Mouse (Mus musculus) CD4-positive, CD25-positive, alpha-beta regulatory T cell, adult 2 months (primary cell): ENCODE measurements around the gene Cldn9.

Experiments used
- DNase-seq: peaks from one replicate; pipeline ENCODE4 v3.0.0-alpha.2; 2012; ENCODE audit warnings: low read depth, low spot score

The Cldn9 gene

DNA sequence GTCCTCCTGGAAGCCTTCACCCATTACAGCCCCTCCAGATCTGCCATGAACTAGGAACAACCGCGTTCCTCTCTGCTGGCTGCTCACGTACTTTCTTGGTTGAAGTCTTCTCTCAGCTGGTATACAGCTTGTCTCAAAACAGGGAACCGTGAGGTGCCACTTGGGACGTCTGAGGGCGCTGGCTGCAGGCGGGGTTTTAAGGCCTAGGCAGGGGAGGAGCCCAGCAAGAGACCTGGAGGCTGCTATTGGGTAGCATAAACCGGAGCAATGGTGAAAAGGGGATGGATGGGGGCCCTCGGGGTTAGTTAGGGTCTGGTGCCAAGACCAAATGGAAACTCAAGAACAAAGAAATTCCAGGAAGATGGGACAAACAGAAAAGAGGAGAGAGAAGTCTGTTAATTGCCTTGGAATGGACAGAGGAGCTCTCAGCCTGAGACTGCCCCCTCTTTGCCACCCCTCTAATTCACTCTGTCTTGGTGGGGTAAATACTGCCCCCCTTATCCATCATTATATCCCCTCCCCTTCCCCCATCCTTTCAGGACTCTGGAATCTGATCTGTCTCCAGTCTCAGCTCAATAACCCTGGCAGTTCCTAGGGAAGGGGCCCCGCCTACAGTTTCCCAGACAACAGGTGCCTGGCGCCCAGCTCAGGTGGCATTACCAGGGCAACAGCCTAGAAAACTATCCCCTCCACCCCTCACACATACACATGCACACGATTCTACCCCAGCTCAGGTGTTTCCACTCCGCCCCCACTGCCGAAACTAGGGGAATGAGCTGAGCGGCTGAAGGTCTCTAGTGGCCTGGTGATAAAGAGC, at the start of gene Cldn9:
TSS of gene Cldn9 (minus strand) at position 171 of the 817 bp plus-strand sequence.
- DNase-seq = no peak

DNA sequence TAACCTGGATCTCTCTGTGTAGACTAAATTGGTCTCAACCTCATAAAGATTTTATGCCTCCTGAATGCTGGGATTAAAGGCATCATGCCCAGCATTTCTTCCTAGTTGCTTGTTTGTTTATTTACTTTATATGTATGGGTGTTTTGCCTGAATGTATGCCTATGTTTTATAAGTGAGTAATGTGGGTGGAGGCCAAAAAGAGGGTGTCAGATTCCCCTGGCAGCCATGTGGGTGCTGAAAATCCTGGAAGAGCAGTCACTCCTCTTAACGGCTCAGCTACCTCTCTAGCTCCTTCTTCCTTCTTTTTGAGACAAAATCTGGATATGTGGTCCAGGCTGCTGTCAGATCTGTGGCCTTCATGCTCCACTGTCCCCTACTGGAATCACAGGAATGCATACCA, 46.6 kb upstream of the Cldn9 start:
- DNase-seq = no peak

DNA sequence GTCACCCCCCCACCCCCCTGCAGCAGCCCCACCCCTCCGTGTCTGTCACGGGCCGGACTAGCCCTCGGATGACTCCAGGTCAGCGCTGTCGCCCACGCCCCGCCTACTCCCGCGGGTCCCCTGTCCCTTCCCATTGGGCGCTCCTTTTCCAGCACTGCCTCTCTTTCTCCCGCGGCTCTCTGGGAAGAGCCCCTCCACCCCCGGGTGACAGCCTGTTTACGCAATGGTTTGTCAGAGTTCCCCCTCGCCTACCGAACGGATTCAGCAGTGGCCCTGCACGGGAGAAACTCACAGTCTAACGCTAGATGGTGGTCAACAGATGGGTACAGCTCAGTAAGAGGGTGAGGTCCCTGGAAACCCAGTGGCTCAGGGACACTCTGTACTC, 42.9 kb upstream of the Cldn9 start:
- DNase-seq = no peak

DNA sequence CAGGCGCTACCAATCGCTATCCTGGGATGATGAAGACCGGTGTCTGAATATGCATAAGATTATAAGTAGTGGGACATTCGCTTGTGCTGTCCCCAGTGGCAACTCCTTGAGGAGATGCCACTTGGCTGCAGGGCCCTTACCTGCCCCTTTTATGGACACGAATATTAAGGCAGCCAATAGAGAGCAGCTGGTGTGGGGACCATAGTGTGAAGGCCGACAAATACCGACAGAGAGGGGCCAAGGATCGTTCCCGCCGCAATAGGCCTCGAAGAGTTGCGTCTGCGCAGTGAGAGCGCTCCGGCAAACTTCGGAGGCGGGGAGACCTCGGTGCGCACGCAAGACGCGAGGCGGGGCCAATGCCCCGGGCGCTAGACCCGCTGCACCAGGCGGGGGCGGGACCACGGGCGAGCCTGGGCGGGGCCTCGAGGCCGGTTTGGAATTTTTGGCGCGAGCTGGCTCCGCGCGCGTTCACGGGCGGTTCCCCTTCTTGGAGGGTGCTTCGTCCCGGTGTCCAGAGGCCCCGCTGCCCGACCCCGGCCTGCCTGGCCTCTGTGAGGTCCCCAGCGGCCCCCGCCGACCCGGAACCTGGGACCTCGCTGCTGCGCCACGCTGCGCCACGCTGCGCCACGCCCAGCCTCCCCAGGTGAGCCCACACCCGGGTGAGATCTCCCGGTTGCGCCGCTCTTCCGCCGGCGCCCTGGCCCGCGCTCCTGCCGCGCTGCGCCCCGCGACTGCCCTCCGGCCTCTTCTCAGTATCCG, 42.4 kb upstream of the Cldn9 start, which contains the start of gene Pkmyt1:
TSS of gene Pkmyt1 (plus strand) at position 338 of the 759 bp plus-strand sequence.
- DNase-seq = peak; percentile 97

DNA sequence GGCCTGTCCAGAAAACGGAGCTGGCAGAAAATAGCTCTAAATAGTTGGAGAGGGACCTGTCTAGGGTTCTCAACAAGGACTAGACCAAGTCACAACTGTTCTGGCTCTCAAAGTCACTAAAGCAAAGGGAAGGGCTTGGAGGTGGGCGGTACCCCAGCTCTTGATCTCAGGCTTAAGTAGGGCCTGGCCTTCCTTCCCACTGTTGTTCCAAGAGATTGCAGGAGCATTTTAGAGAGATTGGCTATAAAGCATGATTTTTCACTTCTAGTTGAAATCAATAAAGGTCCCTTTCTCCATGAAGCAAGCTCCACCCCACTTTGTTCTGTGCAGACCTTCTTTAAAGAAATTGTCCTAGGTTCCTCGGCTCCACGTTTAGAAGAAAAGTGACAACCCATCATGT, 41.7 kb upstream of the Cldn9 start:
- DNase-seq = no peak

DNA sequence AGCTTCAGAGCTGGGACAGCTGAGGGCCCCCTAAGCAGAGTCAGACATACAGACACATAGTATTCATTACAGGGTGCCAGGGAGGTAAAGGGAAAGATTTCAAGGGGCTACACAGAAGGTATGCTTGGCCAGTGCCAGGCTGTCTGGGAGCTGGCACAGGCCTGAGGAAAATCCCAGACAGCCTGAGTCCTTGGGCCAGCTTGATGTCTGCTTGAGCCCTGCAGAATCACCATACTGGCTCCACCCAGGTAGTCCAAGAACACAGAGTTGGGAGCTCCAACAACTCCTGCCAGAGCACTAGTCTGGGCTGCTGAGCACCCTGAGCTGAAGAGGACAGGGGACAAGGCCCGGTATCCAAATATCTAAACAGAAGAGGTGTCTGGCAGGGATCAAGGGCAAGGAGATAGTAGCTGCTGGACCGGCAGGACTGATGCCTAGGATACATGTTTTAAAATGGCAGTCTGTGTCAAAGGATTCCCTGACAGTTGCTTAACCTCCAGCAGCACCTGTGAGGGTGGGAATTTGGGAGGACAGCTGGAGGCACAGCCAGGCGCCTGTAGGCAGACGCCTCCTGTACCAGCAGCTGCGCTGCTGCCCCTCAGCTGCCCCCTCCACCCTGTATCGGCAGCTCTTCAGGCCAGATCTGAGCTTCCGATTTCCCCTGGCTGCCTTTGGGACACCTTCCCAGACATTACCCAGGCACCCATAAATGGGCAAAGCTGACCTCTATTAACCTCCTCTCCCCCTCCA, 38.7 kb upstream of the Cldn9 start, which contains the start of gene 1520401A03Rik:
TSS of gene 1520401A03Rik (minus strand) at position 408 of the 750 bp plus-strand sequence.
- no peak for DNase-seq

DNA sequence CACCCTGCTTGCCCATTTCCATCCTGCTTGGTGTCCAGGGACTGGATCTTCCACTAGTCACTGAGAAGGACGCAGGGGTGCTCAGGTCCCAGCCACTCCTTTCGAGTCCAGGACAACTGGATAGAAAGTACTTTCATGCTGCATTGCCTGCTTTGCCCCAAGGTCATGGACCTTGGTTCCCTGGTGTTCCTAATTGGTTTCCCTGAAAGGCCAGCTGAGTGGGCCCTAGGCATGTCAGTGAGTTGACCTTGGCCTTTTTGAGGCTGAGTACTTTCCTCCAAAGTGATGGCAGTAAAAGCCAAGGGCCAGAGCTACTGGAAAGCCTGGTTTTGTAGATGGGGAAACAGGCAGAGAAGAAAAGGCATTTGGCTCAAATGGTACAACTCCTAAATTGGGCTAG, 38.1 kb upstream of the Cldn9 start:
- DNase-seq = no peak

DNA sequence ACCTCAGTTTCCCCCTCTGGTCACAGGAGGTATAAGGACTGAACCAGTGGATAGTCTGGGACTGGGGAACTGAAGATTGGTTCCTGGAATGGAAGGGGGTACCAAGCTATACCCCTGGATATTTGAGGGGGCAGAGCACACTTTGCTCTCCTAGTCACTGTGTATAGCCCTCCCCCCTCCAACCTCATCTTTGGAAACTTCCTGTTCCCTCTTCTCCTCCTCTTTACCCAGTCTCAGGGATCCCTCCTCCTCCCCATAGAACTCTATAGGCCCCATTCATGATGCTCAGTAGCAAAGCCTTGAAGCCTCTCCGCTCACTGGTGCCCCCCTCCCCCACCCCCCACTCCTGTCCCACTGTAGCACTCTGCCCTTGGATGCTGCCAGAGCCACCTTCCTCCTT, 35.6 kb upstream of the Cldn9 start:
- DNase-seq = no peak

DNA sequence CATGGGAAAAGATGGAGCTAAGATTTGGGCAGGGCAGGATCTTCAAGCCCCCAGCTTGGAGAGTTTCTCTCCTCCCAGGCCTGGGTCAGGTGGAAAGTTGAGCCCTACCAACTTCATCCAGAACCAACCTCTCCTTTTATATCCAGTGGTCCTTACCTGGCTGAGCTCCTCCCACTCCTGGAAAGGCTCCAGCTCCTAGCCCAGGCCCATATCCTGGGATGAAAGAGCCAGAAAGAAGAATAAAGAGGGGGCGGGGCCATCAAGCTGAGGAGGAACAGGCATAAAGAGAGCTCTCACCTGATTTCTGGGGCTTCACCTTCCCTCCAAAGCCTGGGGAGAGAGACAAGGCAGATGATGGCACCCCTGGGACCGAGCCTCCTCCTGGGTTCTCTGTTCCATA, 33.2 kb upstream of the Cldn9 start:
- no peak for DNase-seq

DNA sequence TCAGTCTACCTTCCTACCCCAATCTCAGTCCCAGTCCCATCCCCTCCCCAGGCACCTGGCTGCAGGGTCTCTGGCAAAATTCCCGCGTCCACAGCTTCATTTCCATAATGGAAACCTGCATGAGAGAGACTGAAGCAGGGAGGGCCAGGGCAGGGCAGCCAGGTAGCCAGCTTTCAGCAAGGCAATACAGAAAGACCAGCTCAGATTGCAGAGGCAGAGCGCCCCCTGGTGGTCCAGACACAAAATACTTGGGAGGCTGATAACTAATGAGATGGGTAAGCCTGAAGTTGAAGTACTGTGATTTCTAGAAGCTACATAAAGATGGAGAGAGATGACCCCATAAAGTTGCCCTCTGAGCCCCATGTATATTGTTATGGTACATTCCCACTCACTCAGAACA, 22.4 kb upstream of the Cldn9 start:
- peak; percentile 86 for DNase-seq

DNA sequence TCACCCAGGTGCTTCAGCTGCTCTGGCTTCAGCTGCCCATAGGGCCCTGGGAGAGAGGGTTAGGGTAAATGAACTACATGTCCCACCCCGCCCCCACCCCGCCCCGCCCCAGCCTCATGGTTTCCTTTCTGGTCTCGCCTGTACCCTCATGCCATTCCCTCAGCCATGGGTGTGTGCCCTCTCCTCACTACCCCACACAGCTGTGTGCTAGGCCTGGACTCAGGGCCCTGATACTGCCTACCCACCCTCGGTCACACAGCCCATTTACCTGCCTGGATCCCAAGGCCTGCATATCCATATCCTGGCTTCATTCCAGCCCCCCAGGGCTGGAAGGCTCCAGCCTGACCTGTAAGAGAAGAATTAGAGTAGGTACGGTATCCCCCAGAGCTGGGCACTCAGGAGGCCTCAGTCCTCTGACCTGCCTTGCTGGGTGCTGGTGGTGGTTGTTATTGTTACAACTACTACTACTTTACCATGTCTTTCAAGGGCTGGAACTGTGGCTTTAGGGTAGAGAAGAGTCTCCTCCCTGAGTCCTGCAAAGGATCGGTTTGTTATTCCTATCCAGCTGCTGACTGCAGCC, 21.8 kb upstream of the Cldn9 start:
- DNase-seq = no peak

DNA sequence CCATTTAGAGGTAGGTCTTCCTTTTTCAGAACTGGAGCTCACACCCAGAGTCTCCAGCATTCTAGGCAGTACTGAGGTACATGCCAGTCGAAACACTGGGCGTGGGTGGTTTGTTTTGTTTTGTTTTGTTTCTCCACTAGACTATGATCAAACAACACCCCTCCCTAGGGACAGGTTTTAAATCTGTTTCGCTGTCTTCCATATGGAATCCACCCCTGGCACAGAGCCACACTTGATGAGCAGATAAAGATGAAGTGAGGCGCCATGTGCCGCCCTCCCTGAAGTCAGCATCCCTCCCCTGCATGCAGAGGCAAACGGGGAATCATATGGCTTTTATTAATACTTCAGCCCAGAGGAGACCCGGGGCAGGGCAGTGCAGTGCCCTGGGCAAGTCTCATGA, 20.9 kb upstream of the Cldn9 start:
- no peak for DNase-seq

DNA sequence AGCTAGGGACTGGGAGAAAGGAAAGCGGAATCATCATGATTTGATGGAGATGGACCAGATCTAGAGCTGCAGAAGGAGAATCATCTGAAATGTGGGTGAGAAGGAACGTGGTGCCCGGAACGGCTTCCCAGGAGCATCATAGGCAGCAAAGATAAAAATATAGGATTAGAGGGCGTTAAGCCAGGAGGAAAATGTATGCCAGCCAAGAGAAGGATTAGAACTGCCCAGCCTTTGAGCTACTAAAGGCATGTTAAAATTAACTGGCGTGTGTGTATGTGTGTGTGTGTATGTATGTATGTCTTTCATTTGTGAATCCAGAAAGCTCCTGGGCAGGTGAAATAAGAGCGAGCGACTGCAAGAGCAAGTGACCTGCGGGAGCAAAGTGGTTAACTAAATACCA, 19.5 kb upstream of the Cldn9 start:
- DNase-seq = no peak

DNA sequence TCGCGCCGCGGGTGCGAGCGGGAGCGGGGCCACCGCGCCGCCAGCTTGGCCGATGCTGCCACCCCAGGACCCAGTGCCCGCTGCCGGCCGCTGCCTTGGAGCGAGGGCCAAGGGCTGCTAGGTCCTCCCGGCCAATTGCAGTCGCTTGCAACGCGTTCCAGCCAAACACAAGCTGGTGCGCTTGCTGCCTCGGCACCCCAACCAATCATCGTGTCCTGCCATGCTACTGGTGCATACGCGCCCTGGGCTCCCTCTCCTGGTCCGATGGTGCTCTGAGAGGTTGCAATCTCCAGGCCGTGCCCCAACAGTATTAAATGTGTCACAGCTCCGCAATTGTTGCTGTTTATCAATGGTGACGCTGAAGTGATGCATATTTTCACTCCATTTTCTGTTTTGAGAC, 16.3 kb upstream of the Cldn9 start:
- DNase-seq = peak; percentile 85

DNA sequence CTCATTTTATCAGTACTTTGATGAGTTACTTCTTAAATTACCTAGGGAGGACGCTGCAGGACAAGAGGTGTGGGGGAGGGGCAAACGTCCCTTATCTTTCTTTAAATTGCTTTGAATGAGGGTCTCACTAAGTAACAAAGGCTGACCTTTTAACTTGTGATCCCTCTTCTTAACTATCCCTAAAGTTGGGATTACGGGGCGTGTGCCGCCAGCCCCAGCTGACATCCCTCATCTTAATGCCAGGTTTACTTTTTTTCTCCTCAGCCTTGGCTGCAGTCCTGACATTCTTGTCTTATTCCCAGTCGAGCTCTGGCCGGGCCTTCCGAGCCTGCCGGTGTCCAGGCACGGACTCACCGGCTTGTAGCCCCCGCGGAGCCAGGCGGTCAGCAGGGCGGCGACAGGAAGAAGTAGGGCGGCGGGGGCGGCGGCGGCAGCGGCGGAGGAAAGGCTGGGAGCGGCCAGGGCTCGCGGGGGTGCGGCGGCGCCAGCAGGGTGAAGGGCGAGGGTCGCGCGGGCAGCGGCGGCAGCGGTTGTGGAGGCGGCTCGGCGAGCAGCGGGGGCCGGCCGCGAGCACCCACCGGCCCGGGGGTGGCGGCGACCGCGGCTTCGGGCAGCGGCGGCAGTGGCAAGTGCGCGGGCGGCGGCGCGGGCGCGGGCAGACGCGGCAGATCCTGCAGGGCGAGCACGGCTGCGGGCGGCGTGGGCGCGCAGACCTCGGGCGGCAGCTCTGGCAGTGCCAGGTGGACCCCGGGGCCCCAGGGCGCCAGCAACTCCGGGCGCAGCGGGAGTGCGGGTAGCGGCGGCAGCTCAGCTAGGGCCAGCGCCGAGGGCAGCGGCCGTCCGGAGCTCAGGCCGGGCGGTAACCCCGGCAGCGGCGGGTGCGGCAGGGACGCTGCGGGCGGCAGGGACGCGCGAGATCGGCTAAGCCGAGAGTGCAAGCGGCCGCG, 15.6 kb upstream of the Cldn9 start:
- peak; percentile 36 for DNase-seq

DNA sequence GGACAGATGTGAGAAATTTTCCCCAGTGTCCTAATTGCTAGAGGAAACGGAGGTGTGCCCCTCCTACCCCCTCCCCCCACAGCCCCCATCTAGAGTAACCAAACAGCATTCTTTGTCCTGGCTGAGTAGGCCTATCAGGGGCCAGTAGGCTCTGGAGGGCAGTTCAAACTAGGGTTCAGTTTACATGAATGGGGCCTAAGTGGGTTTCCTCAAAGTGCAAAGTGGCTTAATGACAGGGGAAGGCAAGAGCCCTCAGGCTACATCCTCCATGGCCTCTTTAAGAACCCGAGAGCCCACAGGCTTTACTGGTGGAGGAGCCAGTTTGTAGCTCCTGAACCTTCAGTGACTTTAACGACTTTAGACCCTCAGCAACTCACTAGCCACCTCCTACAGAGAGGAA, 12.0 kb upstream of the Cldn9 start:
- DNase-seq = no peak

DNA sequence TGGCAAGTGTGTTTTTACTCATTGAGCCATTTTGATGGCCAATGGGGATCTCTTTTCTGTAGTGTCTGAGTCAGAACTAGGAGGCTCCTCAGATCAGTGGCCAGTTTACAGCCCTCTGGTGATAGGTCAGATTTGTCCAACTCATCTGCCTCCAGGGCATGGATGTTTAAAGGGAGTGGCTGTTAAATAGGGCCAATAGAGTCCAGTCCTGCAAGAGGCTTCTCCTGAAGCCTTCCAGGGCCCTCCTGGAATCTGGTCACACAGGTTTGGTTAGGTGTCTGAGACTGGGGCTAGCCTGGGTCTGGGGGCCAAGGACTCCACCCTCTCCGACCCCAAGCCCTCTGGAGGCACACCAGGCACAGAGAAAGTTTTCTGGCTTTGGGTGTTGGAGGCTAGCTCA, 10.7 kb upstream of the Cldn9 start:
- no peak for DNase-seq

DNA sequence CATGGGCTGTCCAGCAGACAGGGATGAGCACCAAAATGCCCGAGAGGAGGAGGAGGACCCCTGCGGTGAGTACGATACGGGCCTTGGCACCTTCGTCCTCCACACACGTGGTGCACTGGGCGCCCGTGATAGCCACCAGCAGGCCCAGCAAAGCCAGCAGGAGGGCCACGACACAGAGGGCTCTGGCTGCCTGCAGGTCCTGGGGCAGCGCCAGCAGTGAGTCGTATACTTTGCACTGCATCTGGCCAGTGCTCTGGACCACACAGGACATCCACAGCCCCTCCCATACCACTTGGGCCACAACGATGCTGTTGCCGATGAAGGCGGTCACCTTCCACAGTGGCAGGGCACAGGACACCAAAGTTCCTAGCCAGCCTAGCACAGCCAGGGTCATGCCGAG, 600 bp downstream of the Cldn9 start:
- DNase-seq = no peak

DNA sequence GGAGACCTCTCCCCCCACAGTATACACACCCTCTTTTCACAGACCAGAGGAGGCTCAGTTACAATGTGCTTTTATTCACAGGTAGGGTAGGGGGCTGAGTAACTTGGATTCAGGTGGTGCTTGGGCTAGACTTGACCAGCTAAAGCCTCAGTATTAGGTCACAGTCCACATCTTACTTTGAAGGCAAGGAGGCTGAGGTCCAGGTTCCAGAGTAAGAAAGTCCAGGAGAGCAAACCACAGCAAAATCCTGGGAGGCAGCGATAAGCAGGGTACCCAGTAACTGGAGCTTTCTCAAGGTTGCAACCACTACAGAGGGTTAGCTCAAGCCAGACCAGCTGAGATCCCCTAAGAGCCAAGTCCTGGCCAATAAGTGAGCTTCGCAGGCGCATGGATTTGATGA, 1.3 kb downstream of the Cldn9 start:
- DNase-seq = no peak

DNA sequence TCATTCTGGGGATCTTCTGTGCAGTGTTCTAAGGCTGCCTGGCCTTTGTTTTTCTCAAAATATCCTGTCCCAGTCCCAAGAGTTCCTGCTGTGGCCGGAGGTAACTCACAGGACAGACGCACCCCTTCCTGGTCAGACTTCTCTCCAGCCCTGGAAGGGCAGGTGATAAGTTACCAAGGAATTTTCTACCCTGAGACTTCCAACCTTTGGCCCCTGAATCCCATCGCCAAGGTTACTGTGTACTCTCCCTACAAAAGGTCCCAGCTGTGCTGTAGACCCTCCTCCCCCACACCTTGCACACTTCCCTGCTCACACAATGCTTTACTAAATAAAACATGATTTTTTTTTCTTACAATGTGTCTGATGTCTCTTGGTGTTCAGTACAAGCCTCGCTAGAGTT, 1.7 kb downstream of the Cldn9 start:
- no peak for DNase-seq

DNA sequence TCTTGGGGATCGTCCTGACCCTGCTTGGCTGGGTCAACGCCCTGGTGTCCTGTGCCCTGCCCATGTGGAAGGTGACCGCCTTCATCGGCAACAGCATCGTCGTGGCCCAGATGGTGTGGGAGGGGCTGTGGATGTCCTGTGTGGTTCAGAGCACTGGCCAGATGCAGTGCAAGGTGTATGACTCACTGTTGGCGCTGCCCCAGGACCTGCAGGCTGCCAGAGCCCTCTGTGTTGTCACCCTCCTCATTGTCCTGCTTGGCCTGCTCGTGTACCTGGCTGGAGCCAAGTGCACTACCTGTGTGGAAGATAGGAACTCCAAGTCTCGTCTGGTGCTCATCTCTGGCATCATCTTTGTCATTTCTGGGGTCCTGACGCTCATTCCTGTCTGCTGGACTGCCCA, 2.7 kb downstream of the Cldn9 start:
- no peak for DNase-seq
